Mouse (Mus musculus): ENCODE results near the gene Pate2.

The Pate2 gene

GRCm38 (mm10) chr9:35707265-35707664 is 137.2 kb downstream of the Pate2 start:
- in situ Hi-C loops (cut with MboI), result no loop called here

Measured in mature B cell (primary cell).